Mouse (Mus musculus) E14TG2a.4 (cell line): Measurements from ENCODE around the gene Gm12166.

Source experiments
- H3K27me3 ChIP-seq: 2 replicates; pipeline ENCODE4 v1.6.1; 2014; ENCODE audit warnings: low read length, control low read depth; ENCODE audit not compliant: insufficient read depth
- H3K36me3 ChIP-seq: 2 replicates; pipeline ENCODE4 v1.6.1; 2014; ENCODE audit warnings: low read length, control low read depth; ENCODE audit not compliant: insufficient read depth
- H3K4me1 ChIP-seq: replicated peaks from 2 replicates; pipeline ENCODE4 v1.6.1; 2014; ENCODE audit warnings: low read depth, low read length, control low read depth
- H3K4me3 ChIP-seq: replicated peaks from 2 replicates; pipeline ENCODE4 v1.5.1; 2014; ENCODE audit warnings: mild to moderate bottlenecking, low read length
- H3K9me3 ChIP-seq: 2 replicates; pipeline ENCODE4 v1.6.1; 2014; ENCODE audit warnings: low read length, control low read depth
- CTCF ChIP-seq: conservative IDR thresholded peaks from 2 replicates; pipeline ENCODE4 v1.5.1; 2014; ENCODE audit warnings: low read length
- NANOG ChIP-seq: IDR thresholded peaks from 2 replicates; pipeline ENCODE4 v1.6.1; 2014; ENCODE audit warnings: borderline replicate concordance, low read length, mixed read lengths
- POU5F1 ChIP-seq: IDR thresholded peaks from 2 replicates; pipeline ENCODE4 v1.6.1; 2014; ENCODE audit warnings: low read length, borderline replicate concordance

Gene Gm12166

DNA sequence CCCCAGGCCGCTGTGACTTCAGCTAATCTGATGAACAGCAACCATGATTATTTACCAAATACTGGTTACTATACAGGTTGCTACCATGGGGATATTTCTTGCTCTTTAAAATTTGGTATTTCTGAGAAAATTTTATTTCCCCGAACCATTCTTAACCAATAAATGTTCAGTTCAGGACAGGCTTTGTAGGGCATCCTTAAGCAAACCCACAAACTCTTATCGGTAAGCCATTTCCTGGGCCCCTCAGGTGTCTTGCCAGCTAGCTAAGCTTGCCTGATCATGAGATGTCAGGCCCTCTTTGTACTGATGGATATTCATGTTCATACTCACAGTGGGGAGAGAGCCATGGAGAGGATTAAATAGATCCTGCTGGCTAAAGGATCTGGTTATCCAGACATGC, 34.3 kb upstream of the Gm12166 start:
- H3K36me3 ChIP-seq: peaks cover 60% of the 10 kb centered on the region
- no peak overlapping the region for H3K4me3 ChIP-seq
- H3K9me3 ChIP-seq: no peaks in the 10 kb centered on the region
- TF ChIP-seq POU5F1 (no peak), NANOG (no peak), CTCF (no peak)
- H3K27me3 ChIP-seq: no peaks in the 10 kb centered on the region
- H3K4me1 ChIP-seq: peaks cover 85% of the 10 kb centered on the region

DNA sequence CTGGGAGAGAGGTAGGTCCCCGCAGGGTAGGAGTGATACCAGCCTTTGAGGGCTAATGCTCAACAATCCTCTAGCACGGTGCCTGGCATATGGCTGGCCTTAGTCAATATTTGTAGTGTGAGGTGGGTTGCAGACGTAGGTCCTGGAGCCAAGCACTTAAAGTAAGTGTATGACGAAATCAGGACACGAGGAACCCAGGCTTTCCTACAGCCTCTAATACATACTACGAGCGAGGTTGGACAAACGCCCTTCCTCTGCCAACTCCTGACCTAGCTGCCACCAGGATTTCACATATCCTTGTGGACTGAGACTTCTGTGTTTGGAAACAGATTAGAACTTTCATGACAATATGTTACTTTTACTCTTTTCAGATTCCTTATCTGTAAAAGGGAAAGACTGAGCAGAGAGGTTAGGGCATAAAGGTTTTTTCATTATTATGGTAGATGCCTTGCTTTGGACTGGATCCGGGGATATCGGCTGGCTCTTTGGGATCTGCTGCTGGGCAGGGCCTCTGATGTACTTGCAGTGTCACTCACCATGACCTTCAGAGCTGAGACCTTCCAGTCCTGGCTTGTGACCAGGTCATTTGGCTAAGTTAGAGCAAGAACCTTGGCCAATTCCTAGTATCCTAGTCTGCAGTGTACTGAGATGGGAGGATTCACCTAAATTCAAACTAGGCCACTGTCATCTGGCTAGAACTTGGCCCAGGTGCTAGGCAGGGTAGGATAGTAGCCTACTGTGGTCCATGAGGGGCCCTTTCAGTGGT, 33.5 kb upstream of the Gm12166 start:
- no peaks in the 10 kb centered on the region for H3K9me3 ChIP-seq
- peaks cover 65% of the 10 kb centered on the region for H3K36me3 ChIP-seq
- TF ChIP-seq POU5F1: no peak
- TF ChIP-seq CTCF: no peak
- no peak for TF ChIP-seq NANOG
- no peaks in the 10 kb centered on the region for H3K27me3 ChIP-seq
- peaks cover 76% of the 10 kb centered on the region for H3K4me1 ChIP-seq
- no peak overlapping the region for H3K4me3 ChIP-seq

DNA sequence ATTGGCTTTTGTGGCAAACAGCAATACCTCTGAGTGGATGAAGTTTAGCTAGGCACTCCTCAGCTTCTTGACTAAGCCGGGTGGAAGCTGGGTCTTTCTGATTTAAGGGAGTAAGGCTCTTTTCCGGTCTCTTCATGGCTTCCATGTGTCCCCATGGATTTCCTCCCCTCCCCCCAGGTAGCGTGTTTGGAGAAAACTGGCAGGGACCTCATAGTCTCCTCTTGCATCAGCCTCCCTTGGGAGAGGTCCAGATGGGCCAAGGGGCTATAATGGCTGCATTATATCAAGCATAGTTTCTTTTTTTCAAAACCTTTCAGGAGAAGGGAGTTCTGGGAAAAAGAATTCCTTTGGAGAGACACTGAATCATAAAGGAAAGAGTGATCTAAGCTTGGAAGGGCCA, 32.4 kb upstream of the Gm12166 start:
- no peaks in the 10 kb centered on the region for H3K9me3 ChIP-seq
- peaks cover 65% of the 10 kb centered on the region for H3K36me3 ChIP-seq
- H3K27me3 ChIP-seq: no peaks in the 10 kb centered on the region
- H3K4me3 ChIP-seq: no peak overlapping the region
- peaks cover 72% of the 10 kb centered on the region for H3K4me1 ChIP-seq
- TF ChIP-seq CTCF (no peak), NANOG (no peak)

DNA sequence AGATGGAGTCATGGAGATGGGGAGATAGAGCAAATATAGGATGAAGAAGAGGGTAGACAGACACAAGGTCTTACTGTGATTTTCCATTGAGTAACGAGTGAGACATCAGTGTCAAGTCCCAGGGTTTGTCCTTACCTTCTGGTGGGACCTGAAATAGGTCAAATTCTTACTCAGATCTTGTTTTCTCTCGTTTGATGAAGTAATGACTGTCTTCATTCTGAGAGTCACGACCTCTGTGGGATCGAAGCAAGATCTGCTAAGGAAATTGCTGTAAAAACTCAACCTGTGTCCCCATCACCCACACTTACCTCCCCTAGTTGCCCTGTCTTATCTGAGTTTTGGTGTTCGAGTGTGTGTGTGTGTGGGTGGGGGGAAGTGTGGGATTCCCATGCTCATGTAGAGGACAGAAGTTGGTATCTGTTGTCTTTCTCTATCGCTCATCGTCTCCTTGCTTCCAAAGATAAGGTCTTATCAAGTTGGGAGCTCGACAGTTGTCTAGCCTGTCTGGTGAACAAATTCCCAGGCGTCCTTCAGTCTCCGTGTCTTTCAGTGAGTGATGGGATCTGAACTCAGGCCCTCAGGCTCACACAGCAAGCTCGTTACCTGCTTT, 31.8 kb upstream of the Gm12166 start:
- Histone ChIP-seq H3K4me1 (peaks cover 67% of the 10 kb centered on the region), H3K27me3 (no peaks in the 10 kb centered on the region), H3K9me3 (no peaks in the 10 kb centered on the region), H3K36me3 (peaks cover 64% of the 10 kb centered on the region), H3K4me3 (no peak overlapping the region)
- no peak for TF ChIP-seq NANOG
- no peak for TF ChIP-seq POU5F1
- TF ChIP-seq CTCF: no peak

GRCm38 (mm10) chr11:46083405-46083804, 31.3 kb upstream of the Gm12166 start:
- Histone ChIP-seq H3K27me3 (no peaks in the 10 kb centered on the region), H3K9me3 (no peaks in the 10 kb centered on the region), H3K36me3 (peaks cover 70% of the 10 kb centered on the region), H3K4me3 (no peak overlapping the region), H3K4me1 (peaks cover 61% of the 10 kb centered on the region)
- TF ChIP-seq CTCF (no peak), NANOG (no peak), POU5F1 (no peak)

DNA sequence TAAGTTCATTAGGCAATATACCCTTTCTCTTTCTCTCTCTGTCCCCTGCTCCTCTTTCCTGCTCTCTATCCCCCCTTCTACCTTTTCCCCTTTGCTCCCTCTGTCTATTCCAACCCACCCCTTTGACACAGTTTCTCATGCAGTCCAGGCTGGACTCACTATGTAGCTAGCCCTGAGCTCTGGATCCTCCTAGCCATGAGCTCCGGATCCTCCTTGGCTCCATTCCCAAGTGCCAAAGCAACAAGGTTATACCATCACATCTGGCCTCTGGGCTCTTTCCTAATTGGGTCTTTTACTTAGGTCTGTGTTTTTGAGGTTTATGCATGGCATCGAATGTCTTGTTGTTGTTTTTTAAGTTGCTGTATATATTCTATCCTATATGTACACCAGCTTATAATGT, 29.0 kb upstream of the Gm12166 start:
- peaks cover 38% of the 10 kb centered on the region for H3K4me1 ChIP-seq
- no peak for TF ChIP-seq NANOG
- no peak for TF ChIP-seq POU5F1
- TF ChIP-seq CTCF: no peak
- no peaks in the 10 kb centered on the region for H3K27me3 ChIP-seq

GRCm38 (mm10) chr11:46077732-46078375, 25.7 kb upstream of the Gm12166 start:
- H3K36me3 ChIP-seq: peaks cover 76% of the 10 kb centered on the region
- TF ChIP-seq CTCF (no peak), POU5F1 (no peak), NANOG (no peak)
- no peaks in the 10 kb centered on the region for H3K27me3 ChIP-seq
- no peak overlapping the region for H3K4me3 ChIP-seq
- H3K4me1 ChIP-seq: peaks cover 25% of the 10 kb centered on the region
- peaks cover 20% of the 10 kb centered on the region for H3K9me3 ChIP-seq

More for the DNA sequence above, 29.0 kb upstream of the Gm12166 start:
- H3K36me3 ChIP-seq: peaks cover 84% of the 10 kb centered on the region
- no peak overlapping the region for H3K4me3 ChIP-seq
- peaks cover 13% of the 10 kb centered on the region for H3K9me3 ChIP-seq

DNA sequence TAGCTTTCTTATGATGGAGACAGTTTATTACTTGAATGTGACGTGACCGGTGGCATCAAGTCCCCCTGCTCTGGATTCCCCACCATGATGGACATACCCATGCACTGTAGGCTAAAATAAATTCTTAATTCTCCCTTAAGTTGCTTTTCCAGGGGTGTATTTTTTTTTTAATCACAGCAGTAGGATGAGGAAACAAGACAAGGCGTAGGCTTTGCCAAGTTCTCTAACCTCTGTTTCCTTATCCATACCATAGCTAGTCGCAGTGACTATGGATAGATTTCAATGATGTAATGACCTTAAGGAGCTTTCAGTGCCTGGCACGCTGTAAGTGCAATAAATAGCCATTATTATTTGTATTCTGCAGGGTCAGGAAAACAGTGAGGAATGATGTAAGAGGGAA, 25.2 kb upstream of the Gm12166 start:
- H3K4me3 ChIP-seq: no peak overlapping the region
- TF ChIP-seq NANOG (no peak), CTCF (no peak), POU5F1 (no peak)
- peaks cover 20% of the 10 kb centered on the region for H3K9me3 ChIP-seq
- peaks cover 75% of the 10 kb centered on the region for H3K36me3 ChIP-seq
- H3K27me3 ChIP-seq: no peaks in the 10 kb centered on the region
- peaks cover 29% of the 10 kb centered on the region for H3K4me1 ChIP-seq
